Mouse (Mus musculus) gastrocnemius, postnatal 14 days (tissue): ENCODE results near the gene AC109138.7. TPM values are rescaled to one million over a fixed set of nuclear protein-coding genes. Genes with fewer than 3 reads are reported as not detected.

Experiments
- DNase-seq: peaks from one replicate; pipeline ENCODE4 v3.0.0; 2021; ENCODE audit warnings: mixed read lengths
- intact Hi-C: fragments of 180-260 bp; cut with DNase I; formaldehyde crosslinking; loops from one replicate; pipeline ENCODE4 v1.15.1; 2025; ENCODE audit warnings: low total_unique reads
- microRNA-seq, 2 experiments: library from miRNA; unstranded; fragments of <30 nt; microRNA quantifications; one replicate each; pipeline ENCODE4 v1.2.0; 2021
- total RNA-seq, 2 experiments: library from RNA; stranded (reverse); gene quantifications; 2 replicates each; pipeline ENCODE4 v1.2.3; 2021

The AC109138.7 gene
- total RNA-seq, 2 experiments from 2014 or later: not detected

DNA sequence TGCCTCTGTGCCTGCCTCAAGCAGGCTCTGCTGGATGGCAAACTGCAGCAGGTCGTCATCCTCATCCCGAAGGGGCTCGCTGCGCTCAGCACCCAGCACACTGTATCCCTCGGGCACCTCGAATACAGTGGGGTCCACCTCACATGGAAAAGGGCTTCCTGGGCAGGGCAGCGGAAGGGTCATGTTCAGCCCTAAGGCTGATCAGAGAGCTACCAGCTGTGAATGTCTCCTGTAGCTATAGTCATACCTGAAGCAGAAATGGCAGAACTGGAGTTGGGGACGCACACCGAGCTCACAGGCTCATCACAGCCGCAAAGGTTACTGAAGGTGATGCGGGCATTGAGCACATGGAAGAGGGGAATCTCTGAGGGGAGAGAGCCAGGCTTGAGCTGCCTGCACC is 56.8 kb downstream of the AC109138.7 start:
- intact Hi-C loops: no loop called here
- DNase-seq: no peak

- intact Hi-C loops: no loop called here
- DNase-seq: no peak
These were observed 65.3 kb downstream of the AC109138.7 start for GRCm38 (mm10) chr19:4279487-4279886.

DNA sequence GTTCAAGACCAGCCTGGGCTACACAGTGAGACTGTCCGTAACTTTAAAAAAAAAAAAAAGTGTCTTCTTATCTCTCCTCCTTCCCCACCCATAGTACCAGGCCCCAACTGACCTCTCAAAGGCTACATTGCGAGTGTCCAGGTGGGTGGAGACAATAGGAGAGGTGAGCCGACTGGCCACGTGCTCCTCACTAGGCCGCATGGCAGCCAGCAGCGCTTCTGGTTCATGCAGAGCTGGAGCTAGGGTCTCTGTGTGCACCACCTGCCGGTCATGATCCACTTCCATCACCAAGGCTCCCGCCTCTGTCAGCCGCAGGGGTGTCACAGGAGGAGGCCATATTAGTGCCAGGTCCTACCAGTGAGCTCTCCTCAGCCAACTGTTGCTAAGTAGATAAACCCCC is 66.3 kb downstream of the AC109138.7 start:
- intact Hi-C loops: no loop called here

More for the DNA sequence above, 66.3 kb downstream of the AC109138.7 start:
- no peak for DNase-seq

Small RNA genes lying within 50 kb of the gene (microRNA-seq; reads per million reads assigned to microRNA genes)
- 0 reads per million in 2 experiments for gene Gm26115
- 0 to 0.32 reads per million in 2 experiments for gene Mir6985

Other genes with a start within 250 kb of the AC109138.7 start
- under 1 TPM; 0.38 to 0.80 TPM for gene Aldh3b2, start 242.0 kb upstream of the AC109138.7 start, total RNA-seq
- gene Acy3, start 227.8 kb upstream of the AC109138.7 start, total RNA-seq: 1 to 10 TPM; 3.6 to 4.2 TPM
- gene Tbx10, start 221.6 kb upstream of the AC109138.7 start, total RNA-seq: not detected
- 10 to 100 TPM; 19.2 to 19.6 TPM for gene Nudt8, start 213.8 kb upstream of the AC109138.7 start, total RNA-seq
- gene Gm49405, start 213.7 kb upstream of the AC109138.7 start, total RNA-seq: under 1 TPM; 0.18 to 0.31 TPM
- gene Doc2g, start 211.0 kb upstream of the AC109138.7 start, total RNA-seq: under 1 TPM; 0.57 to 0.84 TPM
- 100 to 1,000 TPM; 365 to 434 TPM for gene Ndufv1, start 201.6 kb upstream of the AC109138.7 start, total RNA-seq
- gene Gstp1, start 176.4 kb upstream of the AC109138.7 start, total RNA-seq: 100 to 1,000 TPM; 228 to 235 TPM
- gene Gstp2, start 168.3 kb upstream of the AC109138.7 start, total RNA-seq: 10 to 100 TPM; 72.8 to 85.9 TPM
- not detected for gene Gstp3, start 154.8 kb upstream of the AC109138.7 start, total RNA-seq
- not detected for gene Cabp2, start 132.8 kb upstream of the AC109138.7 start, total RNA-seq
- gene Cdk2ap2, start 117.2 kb upstream of the AC109138.7 start, total RNA-seq: 10 to 100 TPM; 17.3 to 17.5 TPM
- 1 to 10 TPM; 3.7 to 4.2 TPM for gene Pitpnm1, start 114.4 kb upstream of the AC109138.7 start, total RNA-seq
- 10 to 100 TPM; 51.4 to 57.9 TPM for gene Aip, start 88.5 kb upstream of the AC109138.7 start, total RNA-seq
- gene Gpr152, start 74.6 kb upstream of the AC109138.7 start, total RNA-seq: not detected
- under 1 TPM in 1 of 2 experiments, not detected in 1; 0.14 TPM for gene Cabp4, start 70.3 kb upstream of the AC109138.7 start, total RNA-seq
- gene Coro1b, start 65.7 kb upstream of the AC109138.7 start, total RNA-seq: 10 to 100 TPM; 31.7 to 31.8 TPM
- gene Ptprcap, start 60.8 kb upstream of the AC109138.7 start, total RNA-seq: under 1 TPM; 0.29 to 0.78 TPM
- 10 to 100 TPM; 28.5 to 31.3 TPM for gene Rps6kb2, start 51.0 kb upstream of the AC109138.7 start, total RNA-seq
- gene Carns1, start 38.9 kb upstream of the AC109138.7 start, total RNA-seq: 10 to 100 TPM; 23.4 to 27.5 TPM
- 1 to 10 TPM; 2.7 TPM for gene Tbc1d10c, start 23.1 kb upstream of the AC109138.7 start, total RNA-seq
- gene Ppp1ca, start 22.3 kb upstream of the AC109138.7 start, total RNA-seq: 100 to 1,000 TPM; 266 to 269 TPM
- 1 to 10 TPM; 3.1 to 3.4 TPM for gene Rad9a, start 12.7 kb upstream of the AC109138.7 start, total RNA-seq
- gene Clcf1, start 119 bp upstream of the AC109138.7 start, total RNA-seq: 1 to 10 TPM in 1 of 2 experiments, under 1 TPM in 1; 0.58 to 1.2 TPM
- gene Pold4, start 17.5 kb downstream of the AC109138.7 start, total RNA-seq: 10 to 100 TPM; 21.4 to 22.7 TPM
- 1 to 10 TPM; 2.6 to 4.4 TPM for gene Ssh3, start 54.8 kb downstream of the AC109138.7 start, total RNA-seq
- under 1 TPM; 0.62 to 0.90 TPM for gene Ankrd13d, start 68.8 kb downstream of the AC109138.7 start, total RNA-seq
- 10 to 100 TPM; 31.8 to 36.4 TPM for gene Grk2, start 91.9 kb downstream of the AC109138.7 start, total RNA-seq
- 10 to 100 TPM; 27.7 to 29.0 TPM for gene Kdm2a, start 183.9 kb downstream of the AC109138.7 start, total RNA-seq
- 1 to 10 TPM; 1.0 to 2.0 TPM for gene Rhod, start 225.1 kb downstream of the AC109138.7 start, total RNA-seq